Mouse (Mus musculus): Measurements from ENCODE around the gene Jsrp1.

DNA sequence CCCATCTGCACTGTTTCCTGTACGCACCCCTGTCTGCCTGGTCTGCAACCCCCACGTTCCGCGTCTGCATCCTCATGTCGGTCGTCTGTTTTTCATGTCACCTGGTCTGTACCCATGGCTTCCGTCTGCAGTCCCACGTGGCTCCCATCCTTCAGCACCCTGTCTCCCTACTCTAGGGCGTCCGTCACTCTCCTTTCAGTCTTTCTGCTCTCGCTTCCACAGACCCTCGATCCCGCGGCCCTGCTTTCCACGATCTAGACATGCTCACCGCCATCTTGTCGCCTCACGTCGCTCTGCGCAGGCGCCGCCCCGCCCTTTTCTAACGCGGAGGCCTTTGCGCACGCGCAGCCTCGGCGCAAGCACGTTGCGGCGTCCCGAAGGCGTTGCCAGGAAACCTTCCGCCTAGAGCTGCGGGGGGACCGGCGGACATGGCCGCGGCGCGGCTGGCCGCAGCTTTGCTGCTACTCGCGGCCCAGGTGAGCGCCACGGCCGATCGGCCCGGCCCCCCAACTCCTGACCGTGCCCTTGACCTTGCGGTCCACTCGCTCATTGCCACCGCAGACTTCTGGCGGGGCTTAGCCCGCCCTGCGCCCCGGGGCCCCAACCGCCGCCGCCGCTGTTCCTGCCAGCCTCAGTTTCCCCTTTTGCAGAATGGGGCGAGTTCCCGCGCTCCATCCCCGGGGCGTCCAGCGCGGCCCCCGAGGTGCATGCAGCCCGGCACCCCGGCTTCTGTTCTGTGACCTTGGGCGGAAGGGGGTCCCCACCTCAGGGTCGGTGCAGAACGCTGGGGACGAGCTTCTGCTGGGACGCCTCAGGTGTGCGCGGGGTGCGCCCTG lies 41.8 kb upstream of the Jsrp1 start, which contains the start of the genes Lsm7 and Sppl2b:
- TF ChIP-seq CTCF (IDR thresholded peaks at IDR 0.05; ENCODE audit: low read depth, low read length) (no peak), TAL1 (conservative IDR thresholded peaks at IDR 0.05; ENCODE audit: low read depth, low read length) (no peak), GATA1 (IDR thresholded peaks at IDR 0.05; ENCODE audit: borderline replicate concordance, low read length) (no peak)

All from G1E (cell line).